Mouse (Mus musculus): ENCODE results near the gene Uchl5.

DNA sequence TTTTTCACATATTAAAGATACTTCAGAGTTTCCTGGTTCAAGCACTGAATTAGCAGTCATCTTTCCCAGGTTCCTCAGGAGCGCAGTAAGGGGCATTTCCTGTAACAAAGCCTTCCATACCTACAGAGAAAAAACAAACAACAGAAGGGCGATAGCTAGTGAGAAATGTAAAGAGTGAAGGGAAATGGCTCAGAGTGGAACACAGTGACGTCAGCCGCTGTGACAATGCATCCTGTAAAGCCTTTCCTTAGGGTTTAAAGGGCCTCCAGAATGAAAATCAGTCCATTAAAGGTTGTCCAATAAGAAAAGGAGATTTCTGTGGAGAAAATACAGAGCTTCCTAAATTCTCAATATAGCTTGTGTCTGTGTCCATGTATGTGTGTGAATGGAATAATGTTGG lies 11.3 kb upstream of the Uchl5 start:
- TF ChIP-seq CTCF (IDR thresholded peaks at IDR 0.05) (no peak), EP300 (IDR thresholded peaks at IDR 0.05; ENCODE audit: insufficient read depth, low read depth, low read length) (no peak), POLR2A (IDR thresholded peaks at IDR 0.05; ENCODE audit: insufficient read depth, low read depth, low read length) (no peak)
